Mouse (Mus musculus) bone marrow macrophage, adult 2 months (primary cell): ENCODE results near the gene Krt27. TPM values are rescaled to one million over a fixed set of nuclear protein-coding genes. Genes with fewer than 3 reads are reported as not detected.

Experiments used
- H3K27ac ChIP-seq: 2 replicates; pipeline ENCODE4 v1.5.1; 2012; ENCODE audit warnings: low read depth, low read length; ENCODE audit not compliant: insufficient read depth
- H3K4me1 ChIP-seq: 2 replicates; pipeline ENCODE4 v1.6.1; 2012; ENCODE audit warnings: low read length; ENCODE audit not compliant: control insufficient read depth, insufficient read depth
- H3K4me3 ChIP-seq: 2 replicates; pipeline ENCODE4 v1.5.1; 2012; ENCODE audit warnings: mild to moderate bottlenecking, low read length, moderate library complexity; ENCODE audit not compliant: insufficient read depth
- CTCF ChIP-seq: IDR thresholded peaks from 2 replicates; pipeline ENCODE4 v1.5.1; 2012; ENCODE audit warnings: low read depth, mild to moderate bottlenecking, low read length, moderate library complexity
- POLR2A ChIP-seq: IDR thresholded peaks from 2 replicates; pipeline ENCODE4 v1.6.1; 2012; ENCODE audit warnings: mild to moderate bottlenecking, low read depth, low read length, borderline replicate concordance
- polyA plus RNA-seq: library from polyadenylated mRNA; stranded (reverse); fragments of >200 nt; gene quantifications from 2 replicates; pipeline ENCODE4 v1.2.4, GENCODE M21; 2012; ENCODE audit not compliant: missing spikeins, insufficient read depth, insufficient read length

Gene Krt27
- polyA plus RNA-seq, 1 experiment, result not detected

GRCm38 (mm10) chr11:99388661-99389060 lies 37.8 kb upstream of the Krt27 start:
- Histone ChIP-seq H3K4me3 (no peak overlapping the region), H3K4me1 (peaks cover 3% of the 10 kb centered on the region), H3K27ac (no peak overlapping the region)
- TF ChIP-seq POLR2A (no peak), CTCF (no peak)

- Histone ChIP-seq H3K27ac (peak overlapping the region; percentile 81), H3K4me3 (peak overlapping the region; percentile 66), H3K4me1 (peaks cover 3% of the 10 kb centered on the region)
- TF ChIP-seq CTCF, result no peak
- TF ChIP-seq POLR2A, result no peak
Observed at GRCm38 (mm10) chr11:99385813-99386721, 35.2 kb upstream of the Krt27 start.

GRCm38 (mm10) chr11:99379568-99379967 lies 28.7 kb upstream of the Krt27 start:
- Histone ChIP-seq H3K27ac (no peak overlapping the region), H3K4me3 (no peak overlapping the region), H3K4me1 (no peaks in the 10 kb centered on the region)
- no peak for TF ChIP-seq POLR2A
- TF ChIP-seq CTCF, result peak; percentile 94

GRCm38 (mm10) chr11:99374803-99375202 lies 23.9 kb upstream of the Krt27 start, which contains the start of gene Krt28:
Gene Krt28 (minus strand): TSS chr11:99374903.
- TF ChIP-seq POLR2A, result no peak
- TF ChIP-seq CTCF, result no peak
- Histone ChIP-seq H3K4me1 (peaks cover under 1% of the 10 kb centered on the region), H3K4me3 (no peak within 1 kb of the TSS), H3K27ac (no peak within 1 kb of the TSS)

GRCm38 (mm10) chr11:99369853-99370451 lies 19.0 kb upstream of the Krt27 start:
- Histone ChIP-seq H3K4me3 (no peak overlapping the region), H3K4me1 (peaks cover 3% of the 10 kb centered on the region), H3K27ac (no peak overlapping the region)
- no peak for TF ChIP-seq POLR2A
- no peak for TF ChIP-seq CTCF

- H3K27ac ChIP-seq, result no peak overlapping the region
Observed at GRCm38 (mm10) chr11:99369229-99369628, 18.3 kb upstream of the Krt27 start.

GRCm38 (mm10) chr11:99366791-99367190 lies 15.9 kb upstream of the Krt27 start:
- peaks cover 3% of the 10 kb centered on the region for H3K4me1 ChIP-seq
- TF ChIP-seq CTCF (no peak), POLR2A (no peak)

More at GRCm38 (mm10) chr11:99369229-99369628, 18.3 kb upstream of the Krt27 start:
- TF ChIP-seq CTCF, result no peak
- no peak for TF ChIP-seq POLR2A
- Histone ChIP-seq H3K4me1 (peaks cover 3% of the 10 kb centered on the region), H3K4me3 (no peak overlapping the region)

GRCm38 (mm10) chr11:99364412-99364811 lies 13.5 kb upstream of the Krt27 start:
- TF ChIP-seq CTCF (no peak), POLR2A (no peak)
- H3K27ac ChIP-seq, result no peak overlapping the region
- no peaks in the 10 kb centered on the region for H3K4me1 ChIP-seq
- no peak overlapping the region for H3K4me3 ChIP-seq

More at GRCm38 (mm10) chr11:99366791-99367190, 15.9 kb upstream of the Krt27 start:
- no peak overlapping the region for H3K4me3 ChIP-seq
- no peak overlapping the region for H3K27ac ChIP-seq

GRCm38 (mm10) chr11:99361423-99361822 lies 10.5 kb upstream of the Krt27 start:
- no peaks in the 10 kb centered on the region for H3K4me1 ChIP-seq
- no peak for TF ChIP-seq POLR2A
- no peak for TF ChIP-seq CTCF

More at GRCm38 (mm10) chr11:99361423-99361822, 10.5 kb upstream of the Krt27 start:
- no peak overlapping the region for H3K4me3 ChIP-seq
- H3K27ac ChIP-seq, result no peak overlapping the region
